Mouse (Mus musculus) ES-Bruce4 (cell line): ENCODE data around the gene Larp4. TPM values are rescaled to one million over a fixed set of nuclear protein-coding genes. Genes with fewer than 3 reads are reported as not detected.

Experiments used
- H3K27ac ChIP-seq: 2 replicates; pipeline ENCODE4 v1.5.1; 2012; ENCODE audit warnings: low read length, inconsistent platforms; ENCODE audit not compliant: insufficient read depth
- H3K27me3 ChIP-seq: 2 replicates; pipeline ENCODE4 v1.6.1; 2012; ENCODE audit warnings: mild to moderate bottlenecking, low read length, inconsistent platforms; ENCODE audit not compliant: control insufficient read depth, poor library complexity, insufficient read depth, severe bottlenecking
- H3K36me3 ChIP-seq: 2 replicates; pipeline ENCODE4 v1.6.1; 2012; ENCODE audit warnings: inconsistent platforms, mild to moderate bottlenecking, low read length, moderate library complexity; ENCODE audit not compliant: control insufficient read depth, poor library complexity, insufficient read depth, severe bottlenecking
- H3K4me1 ChIP-seq: one replicate; pipeline ENCODE4 v1.8.1; 2011; ENCODE audit warnings: low read length; ENCODE audit not compliant: control insufficient read depth, insufficient read depth
- H3K4me3 ChIP-seq: 2 replicates; pipeline ENCODE4 v1.5.1; 2011; ENCODE audit warnings: low read depth, mild to moderate bottlenecking, low read length
- H3K9ac ChIP-seq: 2 replicates; pipeline ENCODE4 v1.6.1; 2012; ENCODE audit warnings: low read depth, mild to moderate bottlenecking, inconsistent platforms; ENCODE audit not compliant: poor library complexity, severe bottlenecking
- H3K9me3 ChIP-seq: replicated peaks from 2 replicates; pipeline ENCODE4 v1.6.1; 2012; ENCODE audit warnings: mild to moderate bottlenecking, low read length, inconsistent platforms; ENCODE audit not compliant: control insufficient read depth, poor library complexity, insufficient read depth, severe bottlenecking
- CTCF ChIP-seq: IDR thresholded peaks from one replicate; pipeline ENCODE4 v1.8.1; 2011; ENCODE audit warnings: low read depth, low read length
- EP300 ChIP-seq: IDR thresholded peaks from 2 replicates; pipeline ENCODE4 v1.6.1; 2011; ENCODE audit warnings: low read depth, low read length; ENCODE audit not compliant: insufficient read depth
- POLR2A ChIP-seq: IDR thresholded peaks from one replicate; pipeline ENCODE4 v1.8.1; 2011; ENCODE audit warnings: low read length; ENCODE audit not compliant: insufficient read depth
- polyA plus RNA-seq: library from polyadenylated mRNA; stranded (reverse); fragments of >200 nt; gene quantifications from 2 replicates; pipeline ENCODE4 v1.2.4, GENCODE M21; 2011; ENCODE audit warnings: low read depth; ENCODE audit not compliant: missing spikeins, insufficient read depth, insufficient read length

Gene Larp4
- polyA plus RNA-seq, 1 experiment, result 144 TPM

- Histone ChIP-seq H3K9me3 (no peaks in the 10 kb centered on the region), H3K36me3 (no peaks in the 10 kb centered on the region), H3K4me1 (peaks cover 4% of the 10 kb centered on the region), H3K9ac (no peak overlapping the region), H3K27ac (no peak overlapping the region), H3K4me3 (0 out of 2 replicates have a peak overlapping the region, but pooled peaks have one; percentile 3), H3K27me3 (no peaks in the 10 kb centered on the region)
- no peak for TF ChIP-seq CTCF
- TF ChIP-seq EP300, result no peak
- TF ChIP-seq POLR2A, result no peak
These were observed 72.2 kb downstream of the Larp4 start for GRCm38 (mm10) chr15:100042048-100042400.

DNA sequence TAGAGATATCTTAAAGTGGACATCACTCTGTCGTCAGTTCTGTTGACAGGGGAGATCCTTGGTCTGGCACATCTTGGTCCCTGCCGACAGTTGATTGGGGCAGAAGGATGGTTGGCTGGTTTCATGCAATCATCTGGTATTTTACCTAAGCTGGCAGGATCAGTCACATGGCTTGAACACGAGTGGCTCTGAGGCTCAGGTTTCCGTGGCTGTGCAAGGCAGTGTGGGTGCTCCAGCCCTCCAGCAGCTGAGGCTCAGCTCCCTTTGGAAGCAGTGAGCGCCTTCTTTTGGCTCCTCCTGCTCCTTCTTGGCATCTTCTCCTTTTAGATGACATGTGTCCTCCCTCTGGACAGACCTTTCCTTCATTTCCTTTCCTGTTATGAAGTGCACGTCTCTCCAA is 75.7 kb downstream of the Larp4 start:
- no peak overlapping the region for H3K27ac ChIP-seq
- no peaks in the 10 kb centered on the region for H3K27me3 ChIP-seq
- no peaks in the 10 kb centered on the region for H3K9me3 ChIP-seq
- no peak overlapping the region for H3K9ac ChIP-seq
- TF ChIP-seq CTCF, result no peak
- TF ChIP-seq EP300, result no peak
- TF ChIP-seq POLR2A, result no peak
- no peak overlapping the region for H3K4me3 ChIP-seq
- no peaks in the 10 kb centered on the region for H3K36me3 ChIP-seq
- peaks cover 5% of the 10 kb centered on the region for H3K4me1 ChIP-seq

DNA sequence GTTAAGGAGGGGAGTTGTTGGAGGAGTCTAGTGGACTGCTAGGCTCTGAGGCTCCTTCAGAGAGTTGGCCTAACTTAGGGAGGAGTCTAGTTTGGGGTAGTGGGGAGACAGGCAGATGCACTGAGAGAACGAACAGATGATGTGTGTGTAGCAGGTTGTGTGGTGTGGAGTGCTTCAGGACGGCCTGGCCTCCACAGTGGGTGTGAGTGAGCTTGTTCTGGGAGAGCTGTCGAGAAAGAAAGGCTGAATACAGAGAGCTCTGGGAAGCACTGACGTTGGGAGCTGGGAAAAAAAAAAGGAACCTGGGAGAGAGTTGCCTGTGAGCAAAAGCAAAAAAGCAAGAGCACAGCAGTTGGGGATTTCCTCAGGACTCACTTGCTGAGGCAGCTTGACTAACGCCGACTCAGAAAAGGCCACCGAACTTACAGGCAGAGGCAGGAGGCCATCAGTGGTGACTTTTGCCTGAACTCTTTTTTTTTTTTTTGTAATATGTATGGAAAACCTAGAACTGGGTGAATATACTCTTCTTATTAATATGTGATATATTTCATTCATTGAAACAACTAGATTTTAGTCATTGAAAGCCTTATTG is 79.7 kb downstream of the Larp4 start:
- Histone ChIP-seq H3K4me3 (no peak overlapping the region), H3K27me3 (no peaks in the 10 kb centered on the region), H3K9me3 (no peaks in the 10 kb centered on the region), H3K36me3 (no peaks in the 10 kb centered on the region), H3K4me1 (peaks cover 2% of the 10 kb centered on the region), H3K27ac (no peak overlapping the region), H3K9ac (no peak overlapping the region)
- no peak for TF ChIP-seq EP300
- TF ChIP-seq POLR2A, result no peak
- no peak for TF ChIP-seq CTCF

DNA sequence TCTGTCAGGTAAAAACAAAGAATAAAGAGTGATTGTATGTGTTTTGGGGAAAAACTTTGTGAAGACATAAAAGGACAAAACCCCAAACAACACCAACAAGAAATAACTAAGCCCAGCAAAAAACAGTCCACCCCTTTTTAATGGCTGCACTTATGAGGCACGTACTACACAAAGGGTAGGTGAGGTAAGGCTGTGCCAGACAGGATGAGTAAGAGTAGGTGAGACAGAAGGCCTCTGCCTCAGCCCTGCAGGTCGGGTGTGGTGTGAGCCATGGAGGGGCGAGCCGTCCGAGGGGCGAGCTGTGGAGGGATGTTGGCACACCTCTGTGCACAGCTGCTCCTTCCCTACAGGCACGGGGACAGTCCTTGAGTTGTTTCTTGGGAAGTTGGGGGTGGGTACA is 81.1 kb downstream of the Larp4 start:
- no peak overlapping the region for H3K27ac ChIP-seq
- no peak overlapping the region for H3K9ac ChIP-seq
- H3K4me3 ChIP-seq, result no peak overlapping the region
- no peak for TF ChIP-seq POLR2A
- TF ChIP-seq CTCF, result no peak
- TF ChIP-seq EP300, result no peak
- no peaks in the 10 kb centered on the region for H3K36me3 ChIP-seq
- H3K9me3 ChIP-seq, result no peaks in the 10 kb centered on the region
- H3K4me1 ChIP-seq, result peaks cover 2% of the 10 kb centered on the region
- H3K27me3 ChIP-seq, result no peaks in the 10 kb centered on the region

GRCm38 (mm10) chr15:100052726-100053125 is 82.9 kb downstream of the Larp4 start:
- H3K36me3 ChIP-seq, result no peaks in the 10 kb centered on the region

GRCm38 (mm10) chr15:100056397-100056908 is 86.6 kb downstream of the Larp4 start:
- H3K36me3 ChIP-seq, result no peaks in the 10 kb centered on the region
- no peaks in the 10 kb centered on the region for H3K9me3 ChIP-seq
- no peak for TF ChIP-seq POLR2A
- TF ChIP-seq EP300, result no peak
- no peak for TF ChIP-seq CTCF
- H3K4me1 ChIP-seq, result peaks cover 7% of the 10 kb centered on the region
- H3K9ac ChIP-seq, result no peak overlapping the region
- no peak overlapping the region for H3K4me3 ChIP-seq
- H3K27me3 ChIP-seq, result no peaks in the 10 kb centered on the region
- H3K27ac ChIP-seq, result no peak overlapping the region

More at GRCm38 (mm10) chr15:100052726-100053125, 82.9 kb downstream of the Larp4 start:
- Histone ChIP-seq H3K27ac (no peak overlapping the region), H3K4me3 (no peak overlapping the region), H3K4me1 (peaks cover 4% of the 10 kb centered on the region), H3K9me3 (no peaks in the 10 kb centered on the region), H3K9ac (no peak overlapping the region), H3K27me3 (no peaks in the 10 kb centered on the region)
- TF ChIP-seq POLR2A (no peak), EP300 (0 out of 2 replicates have a peak, but pooled peaks have one; percentile 40), CTCF (no peak)
